Mouse (Mus musculus) cerebellum, adult 2 months (tissue): ENCODE results near the gene Usp47.

Experiments used
- CTCF ChIP-seq: fragments of 200-500 bp; IDR thresholded peaks from 2 replicates; pipeline ENCODE4 v1.5.1; 2011; ENCODE audit warnings: low read depth, mild to moderate bottlenecking, control low read depth, low read length, moderate library complexity, borderline replicate concordance; ENCODE audit not compliant: insufficient read depth
- POLR2A ChIP-seq: fragments of 200-500 bp; IDR thresholded peaks from 2 replicates; pipeline ENCODE4 v1.6.1; 2011; ENCODE audit warnings: low read length, control low read depth, borderline replicate concordance; ENCODE audit not compliant: insufficient read depth

- TF ChIP-seq CTCF = peak; percentile 42; the same call in 1 of the 2 replicates
- TF ChIP-seq POLR2A = peak; percentile 70
Measured at GRCm38 (mm10) chr7:112023150-112023600, at the start of gene Usp47.
